In the genomic region with DNA sequence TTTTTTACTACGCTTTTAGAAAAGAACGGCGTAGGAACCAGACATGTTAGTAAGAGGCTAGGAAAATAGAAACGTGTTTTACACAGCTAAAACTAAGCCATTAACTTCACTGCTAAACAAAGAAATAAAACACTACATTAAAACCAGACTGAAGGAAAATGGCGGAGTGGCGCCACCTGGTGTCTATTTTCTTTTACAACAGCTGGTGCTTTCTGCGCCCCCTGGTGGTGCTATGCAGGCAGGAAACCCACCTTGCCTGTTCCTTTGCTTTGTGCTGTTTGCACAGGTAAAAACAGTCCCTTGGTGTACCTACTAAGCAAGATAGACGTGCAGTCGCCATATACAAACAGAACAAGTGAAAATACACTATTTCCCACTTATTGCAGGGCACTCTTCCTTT, we compare ENCODE assay signal across 7 mouse cellular contexts.
A peak's percentile ranks its signal among the peaks of the same experiment; 100 is the strongest.
DNase-seq lines count a peak whose midpoint lies in the region; TF ChIP-seq lines count a peak whose summit lies in the region.

No protein-coding gene starts in this region.

- TF ChIP-seq CTCF in gastrocnemius, adult 2 months (IDR thresholded peaks at IDR 0.05) = no peak

- no peak overlapping the region for H3K27ac ChIP-seq in gastrocnemius, adult 2 months

- peak; percentile 89 to 90 for DNase-seq in B cell, adult 2 months
- peak; percentile 70 for DNase-seq in ES-CJ7 (ENCODE audit: low read depth, low spot score)
- DNase-seq in cerebellum, adult 11-12 months = peak; percentile 35
- DNase-seq in gastrocnemius, adult 2 months = peak; percentile 76
- peak; percentile 43 to 81 for DNase-seq in layer of hippocampus, adult 18-20 months (ENCODE audit: low spot score in 2 of 2)
- DNase-seq in lung, postnatal 14 days = peak; percentile 85
- peak; percentile 32 to 70 for DNase-seq in spleen, adult 18-20 months

- intact Hi-C loops in gastrocnemius, adult 2 months (cut with DNase I) = loop anchor here (1.0 kb wide), 1 partner anchor 129 kb away; no protein-coding TSS in a partner anchor

- no peak overlapping the region for H3K4me3 ChIP-seq in gastrocnemius, adult 2 months

Comparison
In these comparisons a context has a peak if more than half of its experiments do, and no peak if none do; other contexts are left out.
1. DNase-seq: peak in every context shown above with its lines; median percentile 90 in B cell, adult 2 months; 85 in lung, postnatal 14 days; 76 in gastrocnemius, adult 2 months; 70 in ES-CJ7; 62 in layer of hippocampus, adult 18-20 months; 51 in spleen, adult 18-20 months; 35 in cerebellum, adult 11-12 months.